Mouse (Mus musculus) c-Kit-positive CD71-positive TER-119-positive erythroid progenitor cells, embryonic 14.5 days (primary cell): ENCODE results near the gene Hsf3.
"Not testable (repeated sequence)": the region's sequence is repeated elsewhere in the genome, so short reads cannot be mapped to it uniquely, and the experiment has no call there.

Experiments used
- DNase-seq: peaks from one replicate; pipeline ENCODE4 v3.0.0-alpha.2; 2013; ENCODE audit warnings: low spot score

The Hsf3 gene

DNA sequence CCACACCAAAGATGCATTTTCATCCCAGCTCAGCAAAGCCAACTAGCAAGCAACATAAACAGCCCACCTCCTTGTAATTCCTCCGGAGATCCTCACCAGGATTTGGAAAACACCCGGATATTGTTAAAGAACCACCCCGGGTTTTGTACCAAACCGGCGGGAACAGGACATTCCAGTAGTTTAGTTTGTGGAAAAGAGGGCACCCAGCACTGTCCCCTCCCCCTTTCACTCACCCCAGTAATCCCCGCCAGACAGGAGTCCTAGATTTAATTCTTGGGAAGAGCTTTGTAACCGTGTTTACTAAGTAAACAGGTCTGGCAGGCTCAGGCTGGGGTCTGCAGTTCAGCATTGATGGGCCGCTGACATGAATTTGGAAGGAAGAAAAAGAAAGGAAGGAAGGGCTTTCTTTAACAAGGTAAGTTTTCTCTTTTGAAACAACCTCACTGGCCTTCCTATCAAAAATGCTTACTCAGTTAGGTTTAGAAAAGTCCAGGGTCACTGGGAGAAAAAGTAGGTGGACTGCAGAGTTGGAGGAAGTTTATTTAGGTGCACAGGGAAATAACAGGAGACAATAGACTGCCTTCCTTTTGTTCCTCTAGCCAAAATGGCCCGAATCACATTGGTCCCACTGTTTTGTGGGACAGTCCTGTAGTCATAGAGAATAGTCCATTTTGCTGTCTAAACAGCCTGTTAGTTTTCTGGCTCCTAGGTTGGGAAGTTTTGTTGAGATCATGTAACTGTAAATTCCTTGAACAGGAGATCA lies at the start of gene Hsf3:
TSS of gene Hsf3 (minus strand) at position 94 of the 763 bp plus-strand sequence.
- DNase-seq: no peak

DNA sequence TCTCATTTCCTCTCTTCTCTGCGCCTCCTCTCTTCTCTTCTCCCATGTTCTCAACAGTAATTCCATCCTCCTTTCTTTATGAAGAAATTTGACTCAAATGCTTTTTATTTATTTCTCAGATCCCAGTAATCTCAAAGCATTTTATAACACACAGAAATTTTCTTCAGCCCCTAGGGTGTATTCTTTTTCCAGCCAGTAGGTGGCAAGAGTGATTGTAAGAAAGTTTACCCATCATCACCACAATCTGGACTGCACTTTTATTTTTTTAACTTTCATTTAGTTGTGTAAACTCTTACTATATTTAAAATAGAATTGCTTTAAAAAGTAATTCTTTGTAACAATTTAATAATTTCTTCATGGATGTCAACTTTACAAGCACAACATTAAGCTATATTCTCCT lies 45.5 kb upstream of the Hsf3 start:
- no peak for DNase-seq

DNA sequence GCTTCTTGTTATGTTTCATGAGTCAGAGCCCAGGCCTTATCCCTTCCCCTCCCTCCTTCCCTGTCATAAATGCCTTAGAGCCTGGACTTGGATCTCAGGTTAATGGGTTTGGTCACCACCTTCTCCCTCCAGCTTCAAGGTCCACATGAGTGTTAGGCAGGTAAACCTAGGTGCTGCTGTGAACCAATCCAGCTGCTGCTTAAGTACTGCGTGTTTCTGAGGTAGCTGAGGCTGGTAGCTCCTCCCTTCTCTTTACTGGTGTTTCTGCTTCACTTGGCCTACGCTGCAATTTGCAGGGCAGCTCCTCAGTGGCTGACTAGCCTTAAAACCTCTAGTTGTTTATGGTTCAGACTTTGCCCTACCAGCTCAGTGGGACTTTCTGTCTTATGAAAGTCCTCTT lies 945 bp downstream of the Hsf3 start, which contains the start of gene Heph:
TSS of gene Heph (plus strand) at position 211 of the 400 bp plus-strand sequence.
- DNase-seq: no peak

DNA sequence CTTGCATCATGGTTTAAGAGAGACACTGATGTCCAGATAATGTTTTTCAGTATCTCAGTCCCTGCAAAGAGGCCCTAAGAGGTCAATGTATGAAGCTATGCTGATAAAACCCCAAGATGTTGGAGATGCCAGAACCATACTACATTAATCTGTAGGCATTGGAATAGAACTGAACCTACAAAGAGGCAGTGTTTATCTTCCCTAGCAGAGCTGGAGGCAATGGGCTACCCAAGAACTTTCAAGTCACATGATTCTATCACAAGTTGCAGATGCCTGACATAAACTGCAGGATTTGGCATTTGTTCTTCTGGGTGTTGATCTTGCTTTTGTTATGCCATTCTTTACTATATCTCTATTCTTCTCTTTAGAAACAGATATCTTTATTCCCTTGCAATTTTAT lies 36.7 kb downstream of the Hsf3 start:
- no peak for DNase-seq

DNA sequence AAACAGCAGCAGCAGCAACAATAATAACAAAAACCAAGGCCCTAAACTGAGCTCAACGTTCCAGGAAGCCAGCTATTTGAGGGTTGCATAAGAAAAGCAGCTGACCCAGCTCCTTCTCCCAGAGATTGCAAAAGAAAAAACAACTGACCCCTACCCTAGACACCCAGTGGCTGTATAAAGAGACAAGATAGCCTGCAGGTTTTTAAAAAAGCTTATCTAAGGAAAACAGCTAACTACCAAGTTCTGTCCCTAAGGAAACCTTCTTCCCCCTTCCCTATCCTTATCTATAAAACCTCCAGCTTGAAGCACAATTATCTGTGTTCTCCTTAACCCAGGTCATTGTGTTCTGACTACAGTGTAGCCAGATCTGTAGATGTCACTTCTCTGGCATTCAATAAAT lies 38.4 kb downstream of the Hsf3 start:
- no peak for DNase-seq

DNA sequence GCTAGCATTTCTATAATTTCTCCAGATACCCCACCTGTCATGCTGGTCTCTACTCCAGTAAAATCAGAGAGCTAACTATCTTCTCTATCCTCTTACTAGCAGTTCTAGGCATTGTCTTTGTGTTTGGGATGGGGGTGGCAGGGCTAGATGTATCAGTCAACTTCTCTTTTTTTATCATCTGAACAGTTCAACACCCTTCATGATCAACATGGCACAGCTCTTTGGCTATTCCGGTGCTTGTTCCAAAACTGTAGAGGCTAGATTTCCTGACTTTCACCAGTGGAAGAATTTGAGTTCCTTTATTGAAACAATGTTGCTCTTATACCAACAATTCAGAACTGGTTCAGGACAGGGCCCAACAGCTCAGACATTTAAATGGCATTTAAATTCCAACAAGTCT lies 39.1 kb downstream of the Hsf3 start:
- DNase-seq: no peak

DNA sequence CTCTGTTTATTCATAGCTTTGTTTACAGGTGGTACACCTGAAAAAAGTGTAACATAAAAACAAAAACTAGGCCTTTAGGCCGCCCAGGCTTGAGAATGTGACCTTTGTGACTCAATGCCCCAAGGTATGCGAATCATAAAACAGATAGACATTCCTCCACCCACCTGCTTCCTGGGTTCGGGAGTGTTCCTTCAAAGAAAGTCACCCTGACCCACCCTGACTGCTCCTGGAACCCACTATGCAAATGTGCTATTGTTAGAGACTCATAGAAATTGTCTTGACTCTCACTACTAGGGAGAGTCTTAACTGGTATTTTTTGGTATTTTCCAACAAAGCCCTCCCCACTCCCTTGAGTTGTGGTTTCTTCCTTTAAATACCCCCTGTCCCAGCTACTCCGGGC lies 40.7 kb downstream of the Hsf3 start:
- not testable (repeated sequence) for DNase-seq

DNA sequence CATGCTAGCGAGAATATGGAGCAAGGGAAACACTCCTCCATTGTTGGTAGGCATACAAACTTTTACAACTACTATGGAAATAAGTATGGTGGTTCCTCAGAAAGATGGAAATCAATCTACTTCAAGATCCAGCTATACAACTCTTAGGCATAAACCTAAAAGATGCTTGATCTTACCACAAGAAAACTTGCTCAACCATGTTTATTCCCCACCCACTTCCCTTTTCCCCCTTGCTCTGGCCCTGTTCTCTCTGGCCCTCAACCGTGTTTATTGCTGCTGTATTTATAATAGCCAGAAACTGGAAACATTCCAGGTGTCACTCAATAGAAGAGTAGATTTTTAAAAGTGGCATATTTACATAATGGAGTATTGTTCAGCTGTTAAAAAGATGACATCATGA lies 117.0 kb downstream of the Hsf3 start:
- no peak for DNase-seq

DNA sequence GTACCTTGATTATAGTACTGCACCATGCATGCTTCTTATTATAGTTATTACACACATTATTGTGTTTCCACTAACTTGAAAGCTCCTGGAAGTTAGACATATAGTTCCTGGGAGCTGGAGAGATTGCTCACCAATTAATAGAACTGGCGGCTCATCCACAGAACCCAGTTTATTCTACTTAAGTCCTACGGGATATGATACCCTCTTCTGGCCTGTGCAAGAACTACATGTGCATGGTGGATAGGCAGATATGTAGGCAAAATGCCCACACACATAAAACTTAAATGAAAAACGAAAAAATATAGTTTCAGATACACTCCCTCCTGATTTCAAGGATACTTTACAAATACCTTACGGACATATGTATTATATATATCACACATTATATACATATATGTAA lies 126.3 kb downstream of the Hsf3 start:
- DNase-seq: no peak

DNA sequence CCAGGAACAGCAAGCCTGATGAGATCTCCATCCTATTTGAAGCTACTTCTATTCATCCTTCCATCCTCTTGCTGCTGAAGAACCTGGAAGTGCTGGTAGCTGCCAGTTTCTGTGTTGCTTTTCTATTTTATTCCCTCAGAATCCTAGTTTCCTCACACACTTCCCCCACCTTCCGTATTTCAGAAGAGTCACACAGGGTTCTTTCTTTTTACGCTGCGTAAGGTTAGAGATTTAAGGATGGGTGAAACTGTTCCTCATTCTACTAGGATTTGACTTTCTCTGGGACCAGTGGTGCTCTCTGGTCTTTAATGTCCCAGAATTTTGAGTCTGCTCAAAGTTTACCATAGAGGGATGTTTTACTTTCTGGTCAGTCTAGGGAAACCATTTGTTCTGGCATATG lies 162.8 kb downstream of the Hsf3 start, which contains the start of gene Vsig4:
TSS of gene Vsig4 (minus strand) at position 101 of the 400 bp plus-strand sequence.
- no peak for DNase-seq

DNA sequence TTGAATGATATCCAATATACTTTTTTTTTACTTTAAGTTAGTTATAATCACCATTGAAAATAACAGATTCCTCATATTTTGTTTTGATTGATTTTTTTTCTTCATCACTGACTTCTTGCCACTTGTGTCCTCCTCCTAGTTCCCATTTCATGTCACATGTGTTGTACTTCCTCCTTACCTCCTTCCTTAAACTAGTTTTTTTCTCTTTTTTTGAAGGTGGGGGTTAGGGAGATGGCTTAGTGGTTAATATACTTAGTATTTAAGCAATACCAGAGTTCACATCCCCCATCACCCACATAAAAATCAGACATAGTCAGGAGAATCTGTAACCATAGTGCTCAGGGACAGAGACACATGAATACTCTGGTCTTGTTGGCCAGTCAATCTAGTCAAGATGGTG lies 199.6 kb downstream of the Hsf3 start:
- no peak for DNase-seq
